Mouse (Mus musculus) hindbrain, embryonic 12.5 days (tissue): Measurements from ENCODE around the gene Col26a1. TPM values are rescaled to one million over a fixed set of nuclear protein-coding genes. Genes with fewer than 3 reads are reported as not detected.

Experiments used
- ATAC-seq: fragments of 200-750 bp; cut with Nextera tagmentation; 2 replicates; pipeline ENCODE4 v1.8.0; 2017; ENCODE audit warnings: moderate TSS enrichment; ENCODE audit not compliant: low FRiP score
- H3K27ac ChIP-seq: fragments of 300-500 bp; sonication (generic); 2 replicates; pipeline ENCODE4 v1.5.1; 2016; ENCODE audit warnings: mild to moderate bottlenecking
- H3K27me3 ChIP-seq: fragments of 300-500 bp; sonication (generic); 2 replicates; pipeline ENCODE4 v1.6.1; 2016; ENCODE audit warnings: mild to moderate bottlenecking
- H3K36me3 ChIP-seq: fragments of 300-500 bp; sonication (generic); 2 replicates; pipeline ENCODE4 v1.6.1; 2016; ENCODE audit warnings: mild to moderate bottlenecking
- H3K4me1 ChIP-seq: fragments of 300-500 bp; sonication (generic); 2 replicates; pipeline ENCODE4 v1.6.1; 2016
- H3K4me2 ChIP-seq: fragments of 300-500 bp; sonication (generic); replicated peaks from 2 replicates; pipeline ENCODE4 v1.6.1; 2016; ENCODE audit warnings: mild to moderate bottlenecking
- H3K4me3 ChIP-seq: fragments of 300-500 bp; sonication (generic); 2 replicates; pipeline ENCODE4 v1.5.1; 2016; ENCODE audit warnings: mild to moderate bottlenecking
- H3K9ac ChIP-seq: fragments of 300-500 bp; sonication (generic); 2 replicates; pipeline ENCODE4 v1.6.1; 2016; ENCODE audit warnings: mild to moderate bottlenecking, moderate library complexity
- H3K9me3 ChIP-seq: fragments of 300-500 bp; sonication (generic); replicated peaks from 2 replicates; pipeline ENCODE4 v1.6.1; 2016; ENCODE audit warnings: mild to moderate bottlenecking
- WGBS: fragments of 180-500 bp; shearing (Covaris S2); methylation state at CpG from one replicate; pipeline ENCODE4 v1.1.7; 2016; 5-methylcytosine and 5-hydroxymethylcytosine counted together
- polyA plus RNA-seq: library from polyadenylated mRNA; unstranded; fragments of >200 nt; fragmentation: Nextera tagmentation; extraction: Ambion mirVana; gene quantifications from 2 replicates; pipeline ENCODE4 v1.2.1, GENCODE M21; 2016

Gene Col26a1
- polyA plus RNA-seq, 1 experiment from 2014 or later: 115 TPM

DNA sequence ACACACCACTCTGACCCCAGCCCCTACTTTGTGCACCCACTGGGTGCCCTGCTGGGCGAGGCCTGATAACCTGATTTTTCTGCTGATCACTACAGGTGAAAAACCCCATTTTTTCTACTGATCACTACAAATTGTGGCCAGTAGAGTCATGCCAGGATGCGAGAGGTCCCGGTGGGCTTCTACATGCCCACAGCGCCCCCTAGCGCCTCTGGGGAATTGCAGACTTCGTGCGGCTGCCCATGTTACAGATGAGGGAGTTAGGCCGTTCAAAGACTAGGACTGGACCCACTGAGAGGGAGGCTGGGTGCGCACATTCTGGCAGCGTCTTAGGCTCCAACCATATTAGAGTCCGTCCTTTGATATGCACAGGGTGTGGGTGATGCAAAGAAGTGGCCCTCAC lies 168.1 kb downstream of the Col26a1 start:
- ATAC-seq: no peak
- H3K27me3 ChIP-seq: no peaks in the 10 kb centered on the region; the same call in 1 of the 2 replicates
- H3K36me3 ChIP-seq: no peaks in the 10 kb centered on the region
- H3K4me3 ChIP-seq: no peak overlapping the region
- H3K27ac ChIP-seq: 0 out of 2 replicates have a peak overlapping the region, but pooled peaks have one; percentile 44
- WGBS: 29% methylated on average over 11 of the region's 11 CpGs
- H3K9ac ChIP-seq: no peak overlapping the region
- peak overlapping the region; percentile 28 for H3K4me2 ChIP-seq
- H3K9me3 ChIP-seq: no peaks in the 10 kb centered on the region
- peaks cover 17% of the 10 kb centered on the region; the same call in 1 of the 2 replicates for H3K4me1 ChIP-seq

DNA sequence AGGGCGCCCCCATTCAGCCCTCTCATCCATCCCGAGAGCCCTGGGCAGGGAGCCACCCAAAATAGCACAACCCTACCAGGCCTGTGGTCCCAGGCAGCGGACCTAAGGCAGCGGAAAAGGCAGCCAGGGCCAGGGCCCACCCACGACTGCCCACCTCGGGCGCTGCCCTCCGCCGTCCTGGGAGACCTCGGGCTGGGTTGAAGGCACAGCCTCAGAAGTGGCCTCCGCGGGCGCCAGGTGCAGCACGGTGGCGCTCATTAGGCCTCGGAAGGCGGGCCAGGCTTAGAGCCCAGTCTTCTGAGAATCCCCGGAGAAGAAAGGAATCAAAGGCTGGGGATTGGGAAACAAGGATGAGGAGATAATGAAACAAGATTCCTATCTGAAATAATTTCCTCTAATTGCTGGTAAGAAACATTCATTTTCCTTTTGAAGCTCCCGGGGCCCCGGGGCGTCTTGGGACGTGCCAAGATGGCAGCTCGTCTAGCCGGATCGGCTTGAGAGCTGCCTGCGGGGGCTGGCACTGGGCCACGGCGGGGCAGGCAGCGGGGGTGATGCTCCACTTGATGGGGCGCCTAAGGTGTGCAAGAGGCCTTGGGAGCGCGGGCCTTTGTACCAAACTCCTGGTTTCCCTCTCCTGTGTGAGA lies 168.7 kb downstream of the Col26a1 start:
- WGBS: 28% methylated on average over 32 of the region's 32 CpGs
- no peak for ATAC-seq
- no peaks in the 10 kb centered on the region; the same call in 1 of the 2 replicates for H3K27me3 ChIP-seq
- H3K4me1 ChIP-seq: peaks cover 17% of the 10 kb centered on the region; the same call in 1 of the 2 replicates
- no peaks in the 10 kb centered on the region for H3K36me3 ChIP-seq
- H3K9ac ChIP-seq: no peak overlapping the region
- 0 out of 2 replicates have a peak overlapping the region, but pooled peaks have one; percentile 44 for H3K27ac ChIP-seq
- H3K4me2 ChIP-seq: peak overlapping the region; percentile 28
- H3K9me3 ChIP-seq: no peaks in the 10 kb centered on the region
- H3K4me3 ChIP-seq: no peak overlapping the region

GRCm38 (mm10) chr5:136710742-136711141 lies 172.3 kb downstream of the Col26a1 start:
- H3K4me3 ChIP-seq: no peak overlapping the region
- no peak for ATAC-seq
- no peak overlapping the region for H3K4me2 ChIP-seq

DNA sequence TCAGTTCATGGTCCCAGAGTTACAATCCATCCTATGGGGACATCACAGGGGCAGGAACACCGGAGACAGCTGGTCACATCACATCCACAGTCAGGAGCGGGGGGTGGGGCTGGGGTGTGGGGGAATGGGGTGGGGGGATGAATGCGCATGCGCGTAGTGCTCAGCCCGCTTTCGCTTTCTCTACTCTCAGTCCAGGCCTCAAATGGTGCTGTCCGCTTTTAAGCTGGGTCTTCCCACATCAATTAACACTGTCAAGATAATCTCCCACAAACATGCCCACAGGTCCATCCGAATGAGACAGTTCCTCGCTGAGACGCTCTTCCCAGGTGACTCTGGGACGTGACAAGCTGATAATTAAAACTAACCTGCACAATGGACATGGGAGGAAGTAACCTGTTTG lies 174.9 kb downstream of the Col26a1 start:
- H3K36me3 ChIP-seq: no peaks in the 10 kb centered on the region
- H3K4me1 ChIP-seq: peaks cover 11% of the 10 kb centered on the region; the same call in 1 of the 2 replicates
- no peaks in the 10 kb centered on the region for H3K27me3 ChIP-seq
- H3K27ac ChIP-seq: no peak overlapping the region
- ATAC-seq: no peak
- no peak overlapping the region for H3K9ac ChIP-seq
- H3K9me3 ChIP-seq: 0 out of 2 replicates have a peak, but pooled peaks cover 3% of the 10 kb centered on the region
- H3K4me3 ChIP-seq: no peak overlapping the region
- H3K4me2 ChIP-seq: no peak overlapping the region
- 81% methylated on average over 12 of the region's 12 CpGs for WGBS

More at GRCm38 (mm10) chr5:136710742-136711141, 172.3 kb downstream of the Col26a1 start:
- WGBS: 53% methylated on average over 4 of the region's 4 CpGs
- no peak overlapping the region for H3K9ac ChIP-seq
- H3K4me1 ChIP-seq: peaks cover 15% of the 10 kb centered on the region
- no peaks in the 10 kb centered on the region for H3K36me3 ChIP-seq
- H3K27ac ChIP-seq: no peak overlapping the region
- 0 out of 2 replicates have a peak, but pooled peaks cover under 1% of the 10 kb centered on the region for H3K9me3 ChIP-seq
- H3K27me3 ChIP-seq: no peaks in the 10 kb centered on the region

GRCm38 (mm10) chr5:136706803-136707202 lies 176.2 kb downstream of the Col26a1 start:
- H3K27me3 ChIP-seq: no peaks in the 10 kb centered on the region
- no peak overlapping the region for H3K4me2 ChIP-seq
- ATAC-seq: no peak
- H3K9me3 ChIP-seq: 0 out of 2 replicates have a peak, but pooled peaks cover 3% of the 10 kb centered on the region
- H3K36me3 ChIP-seq: no peaks in the 10 kb centered on the region
- H3K9ac ChIP-seq: no peak overlapping the region
- H3K27ac ChIP-seq: no peak overlapping the region
- no peak overlapping the region for H3K4me3 ChIP-seq
- WGBS: under 1% methylated on average over 9 of the region's 9 CpGs
- H3K4me1 ChIP-seq: peaks cover 11% of the 10 kb centered on the region; the same call in 1 of the 2 replicates

DNA sequence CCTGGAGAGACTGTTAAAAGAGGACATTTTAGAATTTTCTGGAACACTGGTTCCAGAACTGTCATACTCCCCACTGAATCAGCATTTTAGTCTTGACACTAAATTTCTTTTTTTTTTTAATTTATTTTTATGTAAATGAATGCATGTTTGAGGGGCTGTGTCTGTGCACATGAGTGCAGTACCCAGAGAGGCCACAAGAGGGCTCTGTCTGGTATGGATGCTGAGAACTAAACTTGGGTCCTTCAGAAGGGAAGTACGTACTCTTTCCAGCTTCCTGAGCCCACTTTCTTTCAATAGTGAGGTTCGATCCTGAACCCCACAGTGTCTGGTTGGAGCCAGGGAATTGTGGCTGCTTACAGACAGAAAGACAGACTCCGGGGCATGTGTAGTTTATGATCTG lies 177.5 kb downstream of the Col26a1 start:
- Histone ChIP-seq H3K27ac (no peak overlapping the region), H3K27me3 (no peaks in the 10 kb centered on the region), H3K4me1 (peaks cover 4% of the 10 kb centered on the region; the same call in 1 of the 2 replicates), H3K9ac (no peak overlapping the region), H3K36me3 (no peaks in the 10 kb centered on the region), H3K9me3 (0 out of 2 replicates have a peak, but pooled peaks cover 3% of the 10 kb centered on the region), H3K4me2 (no peak overlapping the region), H3K4me3 (no peak overlapping the region)
- ATAC-seq: no peak
- 93% methylated on average over 3 of the region's 3 CpGs for WGBS

- H3K4me1 ChIP-seq: peaks cover 3% of the 10 kb centered on the region; the same call in 1 of the 2 replicates
- H3K9me3 ChIP-seq: 0 out of 2 replicates have a peak, but pooled peaks cover 3% of the 10 kb centered on the region
- H3K27me3 ChIP-seq: no peaks in the 10 kb centered on the region
- no peak overlapping the region for H3K9ac ChIP-seq
- ATAC-seq: no peak
- no peak overlapping the region for H3K27ac ChIP-seq
- no peak overlapping the region for H3K4me2 ChIP-seq
- 77% methylated on average over 8 of the region's 8 CpGs for WGBS
- H3K36me3 ChIP-seq: no peaks in the 10 kb centered on the region
- no peak overlapping the region for H3K4me3 ChIP-seq
Measured at GRCm38 (mm10) chr5:136704151-136704550, 178.9 kb downstream of the Col26a1 start.

DNA sequence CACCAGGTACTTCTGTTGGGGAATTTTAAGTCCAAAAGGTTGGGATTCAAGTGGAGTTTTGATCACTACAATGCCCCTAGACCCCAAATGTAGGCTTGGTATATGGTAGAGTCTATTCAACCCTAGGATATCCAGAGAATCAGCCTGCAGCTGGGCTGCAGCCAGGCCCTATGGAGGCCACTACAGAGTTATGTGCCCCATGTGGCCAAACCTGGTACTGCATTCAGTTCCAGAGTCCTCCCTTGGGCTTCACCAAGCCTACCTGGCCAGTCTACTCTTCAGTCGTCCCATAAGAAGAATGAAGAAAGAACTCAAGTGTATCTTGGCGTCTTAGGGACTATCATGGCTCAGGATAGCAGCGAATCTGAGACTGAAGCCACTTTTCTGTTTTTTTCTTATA lies 179.3 kb downstream of the Col26a1 start:
- Histone ChIP-seq H3K4me1 (peaks cover 3% of the 10 kb centered on the region; the same call in 1 of the 2 replicates), H3K27ac (no peak overlapping the region), H3K4me2 (no peak overlapping the region), H3K9me3 (0 out of 2 replicates have a peak, but pooled peaks cover 3% of the 10 kb centered on the region), H3K27me3 (no peaks in the 10 kb centered on the region), H3K9ac (no peak overlapping the region), H3K4me3 (no peak overlapping the region), H3K36me3 (no peaks in the 10 kb centered on the region)
- no peak for ATAC-seq
- WGBS: 47% methylated on average over 3 of the region's 3 CpGs

GRCm38 (mm10) chr5:136702159-136702725 lies 180.8 kb downstream of the Col26a1 start:
- no peak for ATAC-seq
- H3K36me3 ChIP-seq: no peaks in the 10 kb centered on the region
- H3K4me2 ChIP-seq: no peak overlapping the region
- H3K27ac ChIP-seq: no peak overlapping the region
- WGBS: 77% methylated on average over 3 of the region's 3 CpGs
- 0 out of 2 replicates have a peak, but pooled peaks cover 3% of the 10 kb centered on the region for H3K9me3 ChIP-seq
- H3K27me3 ChIP-seq: no peaks in the 10 kb centered on the region
- no peak overlapping the region for H3K4me3 ChIP-seq
- no peak overlapping the region for H3K9ac ChIP-seq
- H3K4me1 ChIP-seq: no peaks in the 10 kb centered on the region

- no peaks in the 10 kb centered on the region for H3K27me3 ChIP-seq
- no peak overlapping the region for H3K4me3 ChIP-seq
- no peak overlapping the region for H3K4me2 ChIP-seq
- no peaks in the 10 kb centered on the region for H3K36me3 ChIP-seq
- H3K4me1 ChIP-seq: no peaks in the 10 kb centered on the region
- ATAC-seq: no peak
- no peak overlapping the region for H3K9ac ChIP-seq
- WGBS: 84% methylated on average over 9 of the region's 9 CpGs
- H3K27ac ChIP-seq: no peak overlapping the region
- H3K9me3 ChIP-seq: no peaks in the 10 kb centered on the region
Measured at GRCm38 (mm10) chr5:136697618-136698017, 185.4 kb downstream of the Col26a1 start.

DNA sequence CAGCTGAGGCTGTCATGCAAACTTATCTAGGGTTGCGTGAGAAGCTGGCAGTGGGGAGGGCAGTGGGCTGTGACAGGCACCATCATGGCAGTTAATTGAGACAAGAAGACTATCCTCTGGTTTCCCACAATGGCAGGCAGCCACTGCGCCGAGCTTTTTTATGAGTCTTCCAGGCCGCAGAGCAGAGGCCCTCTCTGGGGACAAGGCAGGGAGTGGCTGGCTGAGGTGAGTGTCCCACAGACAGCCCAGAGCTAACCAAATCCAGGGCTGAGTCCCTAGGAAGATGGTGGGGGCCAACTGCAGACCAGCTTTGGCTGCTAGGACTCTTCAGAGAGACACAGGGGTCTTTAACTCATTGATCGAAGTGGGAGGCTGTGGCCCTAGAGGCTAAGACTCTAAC lies 186.5 kb downstream of the Col26a1 start:
- Histone ChIP-seq H3K27ac (no peak overlapping the region; the same call in 1 of the 2 replicates), H3K4me1 (no peaks in the 10 kb centered on the region), H3K9me3 (no peaks in the 10 kb centered on the region), H3K4me2 (no peak overlapping the region), H3K36me3 (no peaks in the 10 kb centered on the region), H3K27me3 (no peaks in the 10 kb centered on the region), H3K9ac (no peak overlapping the region), H3K4me3 (no peak overlapping the region)
- ATAC-seq: no peak
- WGBS: 82% methylated on average over 5 of the region's 5 CpGs

DNA sequence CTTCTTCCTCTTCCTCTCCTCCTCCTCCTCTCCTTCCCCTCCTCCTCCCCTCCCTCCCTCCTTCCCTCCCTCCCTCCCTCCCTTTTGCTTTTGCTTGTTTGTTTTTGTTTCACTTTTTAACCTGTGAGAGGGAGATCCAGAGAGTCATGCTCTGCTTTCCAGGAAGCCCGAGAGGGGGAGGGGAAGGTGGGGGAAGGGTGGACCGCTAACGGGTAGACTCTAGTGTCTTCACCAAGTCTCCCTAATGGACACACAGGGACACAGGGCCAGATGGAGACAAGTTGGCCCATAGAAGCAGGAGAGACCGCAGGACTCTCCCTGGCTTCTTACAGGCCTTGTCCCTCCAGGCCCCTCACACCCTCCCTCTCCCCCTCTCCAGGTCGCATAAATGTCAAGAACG lies 188.0 kb downstream of the Col26a1 start:
- H3K9ac ChIP-seq: no peak overlapping the region
- H3K4me2 ChIP-seq: no peak overlapping the region
- ATAC-seq: no peak
- no peaks in the 10 kb centered on the region for H3K27me3 ChIP-seq
- H3K9me3 ChIP-seq: no peaks in the 10 kb centered on the region
- 71% methylated on average over 6 of the region's 6 CpGs for WGBS
- H3K4me1 ChIP-seq: no peaks in the 10 kb centered on the region
- H3K4me3 ChIP-seq: no peak overlapping the region
- H3K27ac ChIP-seq: no peak overlapping the region
- H3K36me3 ChIP-seq: no peaks in the 10 kb centered on the region
